Mouse (Mus musculus): ENCODE measurements around the gene Olfr372. TPM values are rescaled to one million over a fixed set of nuclear protein-coding genes. Genes with fewer than 3 reads are reported as not detected.
"Not testable (repeated sequence)": the region's sequence is repeated elsewhere in the genome, so short reads cannot be mapped to it uniquely, and the experiment has no call there.

Olfr372 gene
- total RNA-seq (2015; ENCODE audit: low replicate concordance) (not detected in 2 replicates), total RNA-seq (2017; ENCODE audit: low replicate concordance) (not detected in 2 replicates)

DNA sequence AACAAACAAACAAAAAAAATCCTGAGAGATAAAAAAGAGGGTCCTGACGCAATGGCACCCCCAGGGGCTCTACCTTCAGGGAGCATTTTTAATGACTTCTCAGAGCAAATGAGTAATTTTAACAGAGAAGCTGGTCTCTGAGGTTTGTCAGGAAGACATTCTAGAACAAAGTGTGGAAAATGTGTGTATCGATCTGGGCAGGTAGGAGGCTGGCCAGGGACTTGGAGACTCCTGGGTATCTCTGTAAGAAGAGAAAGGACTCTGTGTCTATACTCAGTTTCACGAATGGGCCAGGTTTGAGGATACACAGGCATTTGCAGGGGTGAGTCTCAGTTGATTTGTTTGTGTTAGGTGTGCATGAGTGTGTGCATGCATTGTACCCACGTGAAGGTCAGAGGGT, at the start of gene Olfr372:
Gene Olfr372 (plus strand): TSS at position 301 of the 400 bp plus-strand sequence.
- not testable (repeated sequence) for ATAC-seq (replicated peaks; ENCODE audit: low FRiP score, poor library complexity, severe bottlenecking)

DNA sequence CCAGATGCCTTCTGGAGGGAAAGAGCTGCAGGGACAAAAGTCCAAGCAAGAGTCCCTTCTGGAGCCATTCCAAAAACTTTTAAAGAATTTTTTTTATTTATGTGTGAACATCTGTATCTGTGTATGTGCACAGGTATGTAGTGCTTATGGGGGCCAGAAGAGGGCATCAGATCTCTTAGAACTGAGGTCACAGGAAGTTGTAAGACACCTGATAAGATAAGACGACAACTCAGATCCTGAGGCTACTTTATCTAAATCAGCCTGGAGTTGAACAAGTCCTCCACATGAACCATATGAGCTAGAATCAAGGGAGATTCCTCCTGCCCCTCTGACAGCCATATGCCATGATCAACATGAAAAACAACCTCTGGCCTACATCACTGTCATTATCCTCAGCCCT, 41.6 kb upstream of the Olfr372 start:
- ATAC-seq (replicated peaks; ENCODE audit: low FRiP score, poor library complexity, severe bottlenecking), result no peak

DNA sequence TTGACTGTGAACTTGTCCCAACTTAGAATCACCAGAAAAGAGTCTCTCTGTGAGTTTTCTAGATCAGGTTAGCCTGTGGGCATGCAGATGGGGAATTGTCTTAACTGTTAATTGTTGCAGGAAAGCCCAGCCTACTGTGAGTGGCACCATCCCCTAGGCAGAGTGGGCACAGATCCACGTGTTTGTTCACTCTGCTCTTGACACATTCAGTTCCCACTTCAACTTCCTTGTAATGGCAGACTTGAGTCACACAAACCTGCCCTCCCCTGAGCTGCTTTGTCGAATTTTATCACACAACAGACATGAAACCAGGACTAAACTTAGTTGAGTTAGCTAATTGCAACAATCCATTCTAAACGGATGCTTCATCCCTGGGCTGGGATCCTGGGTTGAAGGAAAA, 40.8 kb upstream of the Olfr372 start:
- no peak for ATAC-seq (replicated peaks; ENCODE audit: low FRiP score, poor library complexity, severe bottlenecking)

DNA sequence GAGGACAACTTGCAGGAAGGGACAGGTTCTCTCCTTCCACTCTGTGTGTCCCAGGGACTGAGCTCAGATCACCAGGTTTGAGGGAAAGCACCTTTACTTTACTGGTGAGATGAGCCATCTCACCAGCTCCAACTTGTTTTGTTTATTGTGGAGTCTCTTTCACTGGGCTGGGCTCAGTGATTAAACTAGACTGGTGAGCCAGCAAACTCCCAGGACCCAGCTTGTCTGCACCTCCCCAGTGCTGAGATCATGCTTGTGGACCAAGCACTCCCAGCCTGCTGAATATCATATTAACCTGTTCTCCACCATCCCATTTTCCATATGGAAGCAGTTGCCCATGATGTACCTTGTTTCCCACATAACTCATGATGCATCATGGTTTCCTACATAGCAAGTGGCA, 38.1 kb upstream of the Olfr372 start:
- ATAC-seq (replicated peaks; ENCODE audit: low FRiP score, poor library complexity, severe bottlenecking), result no peak

DNA sequence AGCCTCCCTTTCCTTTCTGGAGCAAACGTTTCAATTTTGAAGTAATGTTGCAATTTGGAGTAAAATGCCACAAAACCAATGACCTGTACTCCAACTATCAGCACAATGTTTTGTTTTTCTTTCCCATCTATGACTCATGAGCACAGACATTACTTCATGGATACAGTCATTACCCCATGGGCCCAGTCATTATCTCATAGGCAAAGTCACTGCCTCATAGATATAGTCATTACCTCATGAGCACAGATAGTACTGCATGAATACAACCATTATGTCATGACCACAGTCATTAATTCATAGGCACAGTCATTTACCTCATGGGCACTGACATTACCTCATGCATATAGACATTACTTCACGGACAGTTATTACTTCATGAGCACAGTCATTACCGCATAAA, 35.1 kb upstream of the Olfr372 start:
- ATAC-seq (replicated peaks; ENCODE audit: low FRiP score, poor library complexity, severe bottlenecking), result no peak

DNA sequence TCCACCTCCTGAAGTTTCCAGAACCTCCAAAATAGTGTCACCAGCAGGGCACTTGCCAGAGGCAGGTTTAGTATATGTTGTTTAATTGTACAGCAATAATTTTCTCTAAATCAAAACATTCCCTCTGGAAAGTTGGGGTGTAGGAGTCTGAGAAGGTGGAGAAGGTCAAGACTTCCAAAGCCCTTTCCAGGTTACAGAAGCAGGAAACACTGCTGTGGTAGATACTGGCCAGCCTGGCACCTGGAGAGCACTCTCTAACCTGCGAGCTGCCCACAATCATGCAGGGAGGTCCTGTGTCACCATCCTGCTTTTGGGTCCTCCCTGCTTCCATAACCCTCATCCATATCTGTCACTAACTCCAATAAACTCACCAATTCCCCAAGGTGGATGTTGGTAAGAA, 34.3 kb upstream of the Olfr372 start:
- ATAC-seq (replicated peaks; ENCODE audit: low FRiP score, poor library complexity, severe bottlenecking), result no peak

DNA sequence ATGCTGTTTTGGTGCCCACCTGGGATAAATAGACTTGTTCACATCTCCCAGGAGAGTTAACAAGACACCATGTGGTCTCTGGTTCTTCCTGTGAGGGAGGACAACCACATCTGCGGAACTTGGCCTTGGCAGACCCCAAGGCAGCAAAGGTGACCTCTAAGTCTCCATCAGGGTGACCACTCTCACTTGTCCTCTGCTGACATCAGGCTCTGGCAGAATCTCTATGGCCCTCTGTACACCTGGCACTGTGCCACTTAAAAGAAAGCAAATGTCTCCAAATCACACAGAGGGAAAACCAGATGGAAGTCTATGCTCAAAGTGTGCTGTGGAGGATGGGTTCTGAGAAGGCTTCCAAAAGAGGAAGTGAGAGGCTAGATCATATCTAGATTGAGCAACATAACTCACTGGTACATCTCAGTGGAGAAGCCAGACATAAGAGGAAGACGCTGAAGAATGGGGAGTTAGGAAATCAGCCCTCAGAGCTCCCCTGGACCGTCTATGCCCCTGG, 32.8 kb upstream of the Olfr372 start:
- ATAC-seq (replicated peaks; ENCODE audit: low FRiP score, poor library complexity, severe bottlenecking), result no peak

DNA sequence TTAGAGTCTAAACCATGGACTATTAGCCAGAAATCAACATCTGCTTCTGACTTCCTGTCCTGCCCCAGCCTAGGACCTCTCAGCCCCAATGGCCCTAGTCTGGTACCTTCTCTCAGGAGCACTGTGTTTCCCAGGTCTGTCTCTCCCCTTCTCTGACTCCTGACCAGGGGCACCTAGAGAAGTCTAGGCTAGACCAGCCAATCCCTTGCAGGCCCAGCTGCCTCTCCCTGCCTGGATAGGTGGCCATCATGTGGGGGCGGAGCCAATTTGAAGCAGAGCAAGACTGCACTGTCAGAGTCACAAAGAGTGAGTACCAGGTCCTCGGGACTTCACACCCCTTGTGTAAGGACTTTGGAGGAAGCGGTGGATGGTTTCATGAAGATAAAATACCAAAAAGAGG, 31.5 kb upstream of the Olfr372 start, which contains the start of gene Cyp4f18:
Gene Cyp4f18 (minus strand): TSS at position 154 of the 400 bp plus-strand sequence.
- no peak for ATAC-seq (replicated peaks; ENCODE audit: low FRiP score, poor library complexity, severe bottlenecking)

DNA sequence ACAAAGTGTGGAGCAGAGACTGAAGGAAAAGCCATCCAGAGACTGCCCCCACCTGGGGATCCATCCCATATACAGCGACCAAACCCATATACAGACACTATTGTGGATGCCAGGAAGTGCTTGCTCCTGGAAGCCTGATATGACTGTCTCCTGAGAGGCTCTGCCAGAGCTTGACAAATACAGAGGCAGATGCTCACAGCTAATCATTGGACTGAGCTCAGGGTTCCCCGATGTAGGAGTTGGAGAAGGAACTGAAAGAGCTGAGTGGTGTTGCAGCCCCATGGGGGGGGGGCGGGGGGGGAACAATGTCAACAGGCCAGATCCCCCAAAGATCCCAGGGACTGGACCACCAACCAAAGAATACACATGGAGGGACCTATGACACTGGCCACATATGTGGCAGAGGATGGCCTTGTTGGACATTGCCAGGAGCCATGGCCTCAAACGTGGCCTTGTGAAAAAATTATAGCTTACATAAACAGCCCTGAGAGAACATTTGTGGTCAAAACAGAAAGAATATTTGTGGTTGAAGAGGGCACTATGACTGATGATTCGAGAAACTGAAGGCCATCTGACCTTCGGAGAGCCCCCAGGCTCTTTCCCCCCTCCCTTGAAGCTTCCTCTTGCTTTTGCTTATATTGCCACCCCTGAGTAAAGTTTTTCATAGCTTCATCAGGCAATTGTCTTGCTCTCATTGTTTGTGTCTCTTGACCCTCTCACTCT, 27.4 kb upstream of the Olfr372 start:
- not testable (repeated sequence) for ATAC-seq (replicated peaks; ENCODE audit: low FRiP score, poor library complexity, severe bottlenecking)

DNA sequence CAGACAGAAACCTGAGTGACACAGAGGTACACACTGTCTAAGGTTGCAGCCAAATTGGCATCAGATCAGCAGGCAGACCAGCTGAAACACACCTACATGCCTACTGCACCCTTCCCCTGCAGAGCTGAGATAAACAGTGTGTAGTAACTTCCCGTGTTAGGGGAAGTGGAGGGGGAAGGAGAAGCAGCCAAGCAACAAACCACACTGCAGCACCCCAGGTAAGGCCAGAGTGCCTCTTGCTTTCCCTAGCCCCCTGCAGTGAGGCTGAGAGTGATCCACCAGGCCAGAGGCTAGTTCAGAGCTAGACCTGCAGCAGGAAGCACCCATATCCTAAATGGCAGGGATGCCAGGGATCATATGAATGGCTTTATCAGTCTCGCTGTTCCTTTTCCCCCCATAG, 23.7 kb upstream of the Olfr372 start:
- ATAC-seq (replicated peaks; ENCODE audit: low FRiP score, poor library complexity, severe bottlenecking), result not testable (repeated sequence)

DNA sequence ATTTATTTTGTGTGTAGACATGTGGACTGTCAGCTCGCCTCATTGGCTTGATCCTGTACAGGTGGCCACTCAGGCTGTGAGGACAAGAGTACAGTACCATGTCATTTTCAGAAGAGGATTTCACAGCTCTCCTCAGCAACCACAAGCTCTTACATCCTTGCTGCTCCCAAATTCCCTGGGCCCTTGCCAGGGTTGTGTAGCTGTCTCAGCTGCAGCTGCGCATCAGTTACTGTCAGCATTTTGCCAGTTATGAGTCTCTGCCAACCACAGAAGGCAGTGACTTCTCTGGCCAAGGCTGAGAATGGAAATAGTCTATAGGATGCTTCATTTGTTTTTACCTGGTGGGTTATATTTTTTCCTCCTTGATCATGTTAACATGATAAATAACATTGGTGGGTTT, 22.9 kb upstream of the Olfr372 start:
- ATAC-seq (replicated peaks; ENCODE audit: low FRiP score, poor library complexity, severe bottlenecking), result no peak

DNA sequence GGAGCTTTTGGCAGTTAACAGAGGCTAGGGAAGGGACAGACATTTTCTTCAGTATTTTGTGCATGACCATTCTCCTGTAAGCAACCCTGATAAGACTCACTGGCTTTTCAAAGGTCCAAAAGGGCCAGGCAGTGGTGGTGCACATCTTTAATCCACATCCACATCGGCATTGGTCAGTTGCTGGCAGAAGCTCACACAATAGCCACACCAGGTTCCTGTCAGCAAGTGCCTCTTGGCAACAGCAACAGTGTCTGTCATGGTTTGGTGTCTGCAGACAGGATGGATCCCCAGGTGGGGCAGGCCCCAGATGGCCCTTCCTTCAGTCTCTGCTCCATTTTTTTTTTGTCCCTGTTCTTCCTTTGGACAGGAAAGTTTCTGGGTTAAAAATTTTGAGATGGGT, 22.0 kb upstream of the Olfr372 start:
- ATAC-seq (replicated peaks; ENCODE audit: low FRiP score, poor library complexity, severe bottlenecking), result not testable (repeated sequence)

DNA sequence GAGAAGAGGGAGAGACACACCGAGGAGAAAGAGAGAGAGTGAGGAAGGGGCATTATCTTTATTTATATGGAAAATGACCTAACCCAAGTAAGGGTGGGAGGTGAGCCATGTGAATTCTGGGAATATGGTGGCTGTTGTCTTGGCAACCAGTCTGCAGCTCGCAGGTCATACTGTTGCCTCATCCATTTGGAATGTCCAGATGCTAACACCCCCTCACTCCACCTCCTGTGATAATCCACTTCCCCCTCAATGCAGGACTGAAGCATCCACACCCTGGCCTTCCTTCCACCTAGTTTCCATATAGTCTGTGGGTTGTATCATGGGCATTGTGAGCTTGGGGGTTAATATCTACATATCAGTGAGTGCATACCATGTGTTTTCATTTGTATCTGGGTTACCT, 21.2 kb upstream of the Olfr372 start:
- ATAC-seq (replicated peaks; ENCODE audit: low FRiP score, poor library complexity, severe bottlenecking), result no peak

DNA sequence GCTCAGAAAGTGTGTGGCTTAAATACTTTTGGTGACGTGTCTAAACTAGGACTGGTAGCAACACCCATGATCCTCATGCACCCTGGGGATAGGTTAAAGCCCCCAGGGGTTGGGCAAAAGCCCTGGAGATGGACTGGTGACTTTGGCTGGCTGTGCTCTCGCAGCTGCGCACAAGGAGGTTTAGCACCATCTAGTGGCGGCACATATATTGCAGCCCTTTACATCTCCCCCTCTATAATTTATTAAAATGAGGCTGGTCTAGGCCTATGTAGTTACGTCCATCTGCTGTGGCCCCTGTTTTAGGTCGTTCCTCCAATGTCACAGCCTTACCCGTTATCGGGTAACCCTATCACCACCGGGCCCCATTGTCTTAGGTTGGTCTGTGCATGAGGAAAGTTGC, 16.1 kb upstream of the Olfr372 start:
- not testable (repeated sequence) for ATAC-seq (replicated peaks; ENCODE audit: low FRiP score, poor library complexity, severe bottlenecking)

DNA sequence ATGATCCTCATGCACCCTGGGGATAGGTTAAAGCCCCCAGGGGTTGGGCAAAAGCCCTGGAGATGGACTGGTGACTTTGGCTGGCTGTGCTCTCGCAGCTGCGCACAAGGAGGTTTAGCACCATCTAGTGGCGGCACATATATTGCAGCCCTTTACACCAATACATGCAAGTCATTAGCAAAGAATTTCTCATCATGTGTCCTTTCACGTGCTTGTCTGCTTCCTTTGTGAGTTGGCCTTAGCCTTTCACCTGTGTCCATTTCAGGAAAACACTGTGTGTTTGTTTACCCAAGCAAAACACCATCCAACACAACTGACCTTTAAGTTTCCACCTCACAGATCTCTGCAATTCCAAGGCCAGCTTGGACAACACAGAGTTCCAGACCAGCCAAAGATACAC, 8.1 kb upstream of the Olfr372 start:
- peak; percentile 49 for ATAC-seq (replicated peaks; ENCODE audit: low FRiP score, poor library complexity, severe bottlenecking)

DNA sequence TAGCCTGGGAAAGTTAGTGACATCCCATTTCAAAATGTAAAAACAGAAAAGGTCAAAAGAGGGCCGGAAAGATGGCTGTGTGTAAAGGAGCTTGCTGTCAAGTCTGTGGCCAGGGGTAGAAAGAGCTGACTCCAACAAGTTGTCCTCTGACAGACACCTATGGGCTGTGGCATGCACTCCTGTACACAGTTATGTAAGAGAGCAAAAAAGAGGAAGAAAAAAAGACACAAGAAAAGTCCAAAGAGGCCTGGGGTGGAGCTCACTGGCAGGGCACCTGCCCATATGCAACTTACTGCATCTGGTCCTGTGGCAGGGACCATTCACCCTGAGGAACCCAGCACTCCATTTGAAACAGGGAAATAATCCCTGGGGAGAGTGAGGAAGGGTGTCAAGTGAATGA, 1.5 kb downstream of the Olfr372 start:
- no peak for ATAC-seq (replicated peaks; ENCODE audit: low FRiP score, poor library complexity, severe bottlenecking)

DNA sequence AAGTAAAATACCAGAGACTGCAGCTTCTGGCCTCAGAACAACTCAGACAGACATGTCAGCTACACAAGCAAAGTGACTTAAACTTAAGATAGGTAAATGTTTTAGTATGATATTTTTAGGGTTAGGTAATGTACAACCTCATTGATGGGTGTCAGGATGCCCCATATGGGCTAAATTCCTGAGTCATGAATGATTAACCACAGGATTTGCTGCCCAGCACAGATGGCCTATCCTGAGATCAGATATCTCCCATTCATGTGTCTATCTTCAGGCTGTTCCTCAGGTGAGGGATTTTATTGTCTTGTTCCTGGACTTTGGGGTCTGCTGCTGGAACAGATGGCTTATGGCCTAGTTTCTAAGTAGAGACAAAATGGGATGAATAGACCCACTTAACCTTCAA, 13.6 kb downstream of the Olfr372 start:
- not testable (repeated sequence) for ATAC-seq (replicated peaks; ENCODE audit: low FRiP score, poor library complexity, severe bottlenecking)

DNA sequence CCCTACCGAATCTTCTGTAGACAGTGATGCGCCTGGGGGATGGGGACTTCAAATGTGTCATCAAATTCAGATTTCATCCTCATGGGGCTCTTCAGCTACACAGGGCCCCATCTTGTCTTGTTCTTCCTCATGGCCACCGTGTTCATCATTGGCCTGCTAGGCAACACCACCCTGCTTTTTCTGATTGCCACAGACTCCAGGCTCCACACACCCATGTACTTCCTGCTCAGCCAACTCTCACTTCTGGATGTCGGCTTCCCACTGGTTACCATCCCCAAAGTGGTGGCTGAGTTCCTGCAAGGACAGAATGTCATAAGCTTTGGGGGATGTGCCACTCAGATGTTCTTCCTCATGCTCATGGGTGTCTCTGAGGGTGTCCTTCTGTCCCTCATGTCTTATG, 16.6 kb downstream of the Olfr372 start:
- ATAC-seq (replicated peaks; ENCODE audit: low FRiP score, poor library complexity, severe bottlenecking), result not testable (repeated sequence)

DNA sequence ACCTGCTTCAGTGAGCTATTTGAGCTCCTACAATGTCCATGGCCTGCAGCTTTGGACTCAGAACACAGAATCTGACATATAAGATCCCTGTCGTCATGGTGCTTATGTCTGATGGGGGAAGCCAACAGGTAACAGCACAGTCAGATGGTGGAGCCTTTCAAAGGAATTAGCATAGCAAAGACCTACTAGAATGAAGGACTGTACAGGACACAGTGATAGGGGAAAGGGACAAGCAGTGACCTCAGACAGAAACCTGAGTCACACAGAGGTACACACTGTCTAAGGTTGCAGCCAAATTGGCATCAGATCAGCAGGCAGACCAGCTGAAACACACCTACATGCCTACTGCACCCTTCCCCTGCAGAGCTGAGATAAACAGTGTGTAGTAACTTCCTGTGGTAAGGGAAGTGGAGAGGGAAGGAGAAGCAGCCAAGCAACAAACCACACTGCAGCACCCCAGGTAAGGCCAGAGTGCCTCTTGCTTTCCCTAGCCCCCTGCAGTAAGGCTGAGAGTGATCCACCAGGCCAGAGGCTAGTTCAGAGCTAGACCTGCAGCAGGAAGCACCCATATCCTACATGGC, 25.9 kb downstream of the Olfr372 start:
- not testable (repeated sequence) for ATAC-seq (replicated peaks; ENCODE audit: low FRiP score, poor library complexity, severe bottlenecking)

DNA sequence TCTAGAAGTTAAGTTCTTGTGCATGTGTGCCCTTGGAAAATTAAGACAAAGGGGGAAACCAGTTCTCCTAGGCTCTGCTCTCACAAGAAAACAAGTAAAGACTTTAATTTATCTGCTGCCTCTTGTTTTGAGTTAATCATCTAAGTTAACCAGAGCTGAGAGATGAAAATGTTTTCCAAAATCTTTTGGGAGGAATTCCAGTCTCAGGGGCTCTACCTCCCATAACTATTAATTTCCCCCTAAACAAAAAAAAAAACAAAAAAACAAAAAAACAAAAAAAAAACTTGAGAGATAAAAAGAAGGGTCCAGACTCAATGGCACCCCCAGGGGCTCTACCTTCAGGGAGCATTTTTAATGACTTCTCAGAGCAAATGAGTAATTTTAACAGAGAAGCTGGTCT, 41.9 kb downstream of the Olfr372 start, which contains the start of gene Olfr373:
Gene Olfr373 (plus strand): TSS at position 301 of the 400 bp plus-strand sequence.
- ATAC-seq (replicated peaks; ENCODE audit: low FRiP score, poor library complexity, severe bottlenecking), result not testable (repeated sequence)

DNA sequence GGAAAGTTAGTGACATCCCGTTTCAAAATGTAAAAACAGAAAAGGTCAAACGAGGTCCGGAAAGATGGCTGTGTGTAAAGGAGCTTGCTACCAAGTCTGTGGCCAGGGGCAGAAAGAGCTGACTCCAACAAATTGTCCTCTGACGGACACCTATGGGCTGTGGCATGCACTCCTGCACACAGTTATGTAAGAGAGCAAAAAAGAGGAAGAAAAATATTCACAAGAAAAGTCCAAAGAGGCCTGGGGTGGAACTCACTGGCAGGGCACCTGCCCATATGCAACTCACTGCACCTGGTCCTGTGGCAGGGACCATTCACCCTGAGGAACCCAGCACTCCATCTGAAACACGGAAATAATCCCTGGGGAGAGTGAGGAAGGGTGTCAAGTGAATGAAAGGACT, 43.7 kb downstream of the Olfr372 start:
- no peak for ATAC-seq (replicated peaks; ENCODE audit: low FRiP score, poor library complexity, severe bottlenecking)

All from erythroblast, adult 5-6 weeks (primary cell).